Mouse (Mus musculus): ENCODE measurements around the gene Zdhhc6. TPM values are rescaled to one million over a fixed set of nuclear protein-coding genes. Genes with fewer than 3 reads are reported as not detected.

Zdhhc6 gene
- polyA plus RNA-seq, 1 experiment from 2014 or later, result 96.8 TPM

DNA sequence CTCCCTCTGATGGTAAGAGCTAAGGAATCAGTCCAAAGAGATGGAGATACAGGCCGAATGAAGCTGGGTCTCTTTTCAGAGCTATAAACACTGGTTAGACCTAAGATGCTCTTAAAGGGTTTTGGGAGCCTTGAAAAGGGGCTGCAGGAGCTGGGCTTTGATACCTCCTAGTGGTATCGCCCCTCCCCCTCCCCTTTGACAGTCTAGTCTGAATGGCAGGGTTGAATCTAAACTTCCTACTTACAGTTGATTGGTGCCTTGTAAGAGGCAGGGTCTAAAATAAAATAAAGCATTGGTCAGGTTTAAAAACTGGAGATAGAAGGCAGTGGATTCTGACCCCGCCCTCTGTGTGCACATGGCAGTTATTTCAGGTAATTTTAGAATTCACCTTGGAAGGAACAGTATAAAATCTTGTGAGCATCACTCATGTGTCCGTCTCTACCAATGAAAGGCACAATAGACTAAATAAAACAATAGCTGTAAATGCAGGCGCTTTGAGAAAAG is 61.3 kb downstream of the Zdhhc6 start:
- ATAC-seq (ENCODE audit: insufficient number of reproducible peaks, insufficient read depth, low FRiP score, low TSS enrichment), result peak; percentile 43; the same call in 1 of the 2 replicates
- H3K4me2 ChIP-seq (replicated peaks), result peak overlapping the region; percentile 85
- H3K4me1 ChIP-seq, result peaks cover 6% of the 10 kb centered on the region; the same call in 1 of the 2 replicates
- H3K27ac ChIP-seq, result peak overlapping the region; percentile 58; the same call in 1 of the 2 replicates
- H3K4me3 ChIP-seq, result peak overlapping the region; percentile 53
- no peaks in the 10 kb centered on the region for H3K27me3 ChIP-seq
- no peaks in the 10 kb centered on the region for H3K36me3 ChIP-seq
- H3K9me3 ChIP-seq, result no peaks in the 10 kb centered on the region
- H3K9ac ChIP-seq, result peak overlapping the region; percentile 55
- WGBS, result 7% methylated on average over 5 of the region's 5 CpGs

DNA sequence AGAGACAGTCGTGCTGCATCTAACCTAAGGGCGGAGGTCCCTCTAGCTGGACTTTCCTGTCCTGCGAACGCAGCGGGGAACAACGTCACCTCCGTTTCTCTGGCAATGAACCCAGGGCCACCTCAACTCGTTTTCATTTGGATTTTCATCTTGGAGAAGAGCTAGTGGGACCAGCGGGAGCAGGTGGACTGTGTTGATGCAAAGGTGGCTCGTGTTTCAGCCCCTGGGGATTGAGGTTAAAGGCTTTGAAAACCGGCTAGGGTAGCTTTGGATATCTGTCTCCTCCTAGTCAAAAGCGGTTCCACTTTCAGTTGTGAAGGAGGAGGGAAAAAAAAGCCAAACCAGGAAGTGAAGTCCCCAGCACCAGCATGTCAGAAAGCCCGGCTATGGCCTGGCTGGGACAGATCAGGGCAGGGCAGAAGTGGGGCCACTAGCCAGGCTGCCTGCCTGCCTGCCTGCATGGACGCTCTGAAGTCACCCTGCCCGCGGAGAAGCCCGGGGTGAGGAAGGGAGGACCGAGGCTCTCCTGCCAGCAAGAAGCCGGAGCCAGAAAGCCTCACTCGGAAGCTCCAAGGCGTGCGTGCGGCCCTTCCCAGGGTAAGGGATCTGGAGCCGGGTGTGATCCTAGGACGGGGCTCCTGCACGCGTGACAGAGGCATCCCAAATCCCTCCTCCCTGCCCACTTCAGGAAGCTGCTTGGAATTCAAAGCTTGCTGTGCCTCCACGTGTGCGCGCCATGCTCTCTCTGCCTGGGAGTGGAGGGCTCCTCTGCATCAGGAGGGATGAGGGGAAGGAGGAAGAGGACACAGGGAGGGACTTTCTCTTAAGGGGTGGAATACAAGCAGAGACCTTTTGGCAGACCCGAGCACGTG is 62.0 kb downstream of the Zdhhc6 start:
- Histone ChIP-seq H3K4me1 (peaks cover 6% of the 10 kb centered on the region; the same call in 1 of the 2 replicates), H3K4me2 (replicated peaks) (peak overlapping the region; percentile 85), H3K9me3 (no peaks in the 10 kb centered on the region), H3K27me3 (no peaks in the 10 kb centered on the region), H3K36me3 (no peaks in the 10 kb centered on the region), H3K4me3 (peak overlapping the region; percentile 53), H3K9ac (peak overlapping the region; percentile 55), H3K27ac (peak overlapping the region; percentile 58)
- under 1% methylated on average over 32 of the region's 32 CpGs for WGBS
- ATAC-seq (ENCODE audit: insufficient number of reproducible peaks, insufficient read depth, low FRiP score, low TSS enrichment), result peak; percentile 70

DNA sequence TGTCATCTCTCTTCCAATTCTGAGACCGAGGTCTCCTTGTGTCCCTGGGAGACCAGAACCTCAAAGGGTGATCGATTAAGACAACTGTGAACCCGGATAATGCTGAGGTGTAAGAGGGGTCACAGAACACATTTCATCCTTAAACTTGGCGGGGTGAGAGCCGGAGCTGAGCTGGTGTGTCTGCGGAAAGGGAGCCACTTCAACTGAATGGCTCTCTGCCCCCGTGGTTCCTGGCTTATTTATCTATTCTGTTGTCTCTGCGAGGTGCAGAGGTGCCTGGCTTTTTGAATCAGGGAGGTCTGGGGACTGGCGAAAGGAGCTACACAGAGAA is 62.6 kb downstream of the Zdhhc6 start:
- WGBS, result 4% methylated on average over 9 of the region's 9 CpGs

DNA sequence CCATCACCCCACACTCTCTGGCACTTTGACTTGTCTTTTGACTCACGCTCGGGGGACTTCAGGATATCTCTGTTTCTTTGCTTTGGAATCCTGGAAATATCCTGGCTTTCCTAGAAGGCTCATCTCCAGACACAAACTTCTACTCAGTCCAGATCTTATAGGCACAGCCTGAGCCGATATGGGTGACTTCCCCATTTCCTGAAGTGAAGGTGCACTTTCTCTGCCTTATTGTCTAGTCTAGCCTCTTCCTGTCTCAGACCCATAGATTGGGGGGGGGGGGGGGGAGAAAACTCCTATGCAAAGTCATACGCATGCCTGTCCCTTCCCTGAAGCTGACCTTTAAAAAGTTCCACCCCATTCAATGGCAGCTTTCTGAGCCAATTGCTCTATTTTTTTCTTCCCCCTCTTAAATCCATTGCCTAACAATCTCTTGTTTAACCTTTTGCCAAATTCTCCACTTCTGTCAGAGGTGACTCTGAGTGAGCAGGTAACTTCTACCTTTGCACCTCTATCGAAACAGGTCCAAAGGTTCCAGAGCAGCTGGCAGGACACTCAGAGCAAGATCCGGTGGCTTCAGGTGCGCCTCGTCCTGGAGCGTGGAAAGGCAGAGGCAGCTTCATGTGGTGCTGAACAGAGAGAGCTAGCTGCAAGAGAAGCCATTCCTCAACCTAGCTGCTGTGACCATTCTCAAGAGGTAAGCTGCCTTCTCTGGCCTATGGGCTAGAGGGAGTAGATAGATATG is 64.3 kb downstream of the Zdhhc6 start, which contains the start of gene Acsl5:
Gene Acsl5, plus strand, starts transcription at position 556 of the 742 bp plus-strand sequence.
- Histone ChIP-seq H3K4me3 (no peak within 1 kb of the TSS), H3K4me1 (peaks cover 6% of the 10 kb centered on the region; the same call in 1 of the 2 replicates), H3K9ac (no peak within 1 kb of the TSS), H3K27me3 (no peaks in the 10 kb centered on the region), H3K36me3 (no peaks in the 10 kb centered on the region), H3K9me3 (no peaks in the 10 kb centered on the region), H3K4me2 (replicated peaks) (no peak within 1 kb of the TSS), H3K27ac (no peak within 1 kb of the TSS)
- no peak for ATAC-seq (ENCODE audit: insufficient number of reproducible peaks, insufficient read depth, low FRiP score, low TSS enrichment)
- WGBS, result 86% methylated on average over 9 of the region's 9 CpGs

More for the DNA sequence above, 62.6 kb downstream of the Zdhhc6 start:
- ATAC-seq (ENCODE audit: insufficient number of reproducible peaks, insufficient read depth, low FRiP score, low TSS enrichment), result no peak
- Histone ChIP-seq H3K27me3 (no peaks in the 10 kb centered on the region), H3K4me1 (peaks cover 6% of the 10 kb centered on the region; the same call in 1 of the 2 replicates), H3K4me3 (peak overlapping the region; percentile 53), H3K36me3 (no peaks in the 10 kb centered on the region), H3K27ac (peak overlapping the region; percentile 58), H3K4me2 (replicated peaks) (peak overlapping the region; percentile 85), H3K9ac (peak overlapping the region; percentile 55), H3K9me3 (no peaks in the 10 kb centered on the region)

DNA sequence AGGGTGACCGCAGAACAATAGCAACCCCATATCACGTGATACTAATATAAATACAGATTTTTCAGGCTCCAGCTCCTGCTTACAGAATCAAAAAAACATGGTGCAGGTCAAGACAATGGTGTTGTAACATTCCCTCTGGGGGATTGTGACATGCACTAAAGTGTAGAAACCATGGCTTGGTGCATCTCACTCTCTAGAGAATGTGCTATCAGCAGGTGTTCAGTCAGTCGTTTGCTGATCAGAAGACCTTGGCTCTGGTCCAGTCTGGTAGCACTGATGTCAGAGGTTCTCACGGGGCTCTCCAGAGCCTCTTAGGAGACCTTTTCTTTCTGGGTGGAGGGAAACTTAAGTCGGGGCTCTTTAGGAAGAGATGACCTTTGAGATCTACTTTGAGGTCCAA is 65.4 kb downstream of the Zdhhc6 start:
- no peaks in the 10 kb centered on the region for H3K36me3 ChIP-seq
- 85% methylated on average over 5 of the region's 5 CpGs for WGBS
- no peak overlapping the region for H3K4me3 ChIP-seq
- peaks cover 6% of the 10 kb centered on the region; the same call in 1 of the 2 replicates for H3K4me1 ChIP-seq
- H3K27me3 ChIP-seq, result no peaks in the 10 kb centered on the region
- no peak overlapping the region for H3K9ac ChIP-seq
- no peak for ATAC-seq (ENCODE audit: insufficient number of reproducible peaks, insufficient read depth, low FRiP score, low TSS enrichment)
- H3K27ac ChIP-seq, result no peak overlapping the region
- H3K4me2 ChIP-seq (replicated peaks), result no peak overlapping the region
- H3K9me3 ChIP-seq, result no peaks in the 10 kb centered on the region

DNA sequence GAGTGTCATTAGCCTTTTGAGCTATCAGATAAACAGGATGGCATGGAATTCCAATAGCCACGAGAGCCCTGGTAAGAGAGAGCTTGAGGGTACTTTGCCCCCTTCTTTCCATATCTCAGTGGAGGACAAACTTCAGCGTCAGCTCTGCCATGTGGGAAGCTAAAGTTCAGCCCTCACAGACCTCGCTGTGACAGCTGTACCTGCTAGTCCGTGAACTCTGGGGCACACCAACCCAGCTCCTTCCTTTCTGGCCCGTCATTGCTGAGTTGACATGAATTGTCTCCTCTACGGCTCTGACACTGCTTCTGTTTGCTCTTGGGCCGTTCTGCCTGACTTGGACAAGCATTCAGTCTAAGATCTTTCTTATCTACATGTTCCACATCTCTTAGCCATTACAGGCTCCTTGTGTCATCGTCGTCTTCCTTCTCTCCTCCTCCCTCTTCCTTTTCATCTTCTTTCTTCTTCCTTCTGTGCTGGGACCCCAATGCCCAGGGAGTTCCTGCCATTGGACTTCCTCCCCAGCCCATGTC is 67.8 kb downstream of the Zdhhc6 start:
- Histone ChIP-seq H3K9ac (no peak overlapping the region), H3K27ac (no peak overlapping the region), H3K9me3 (no peaks in the 10 kb centered on the region), H3K4me3 (no peak overlapping the region), H3K27me3 (no peaks in the 10 kb centered on the region), H3K36me3 (no peaks in the 10 kb centered on the region), H3K4me2 (replicated peaks) (no peak overlapping the region), H3K4me1 (0 out of 2 replicates have a peak, but pooled peaks cover 7% of the 10 kb centered on the region)
- WGBS, result 72% methylated on average over 9 of the region's 9 CpGs
- ATAC-seq (ENCODE audit: insufficient number of reproducible peaks, insufficient read depth, low FRiP score, low TSS enrichment), result no peak

DNA sequence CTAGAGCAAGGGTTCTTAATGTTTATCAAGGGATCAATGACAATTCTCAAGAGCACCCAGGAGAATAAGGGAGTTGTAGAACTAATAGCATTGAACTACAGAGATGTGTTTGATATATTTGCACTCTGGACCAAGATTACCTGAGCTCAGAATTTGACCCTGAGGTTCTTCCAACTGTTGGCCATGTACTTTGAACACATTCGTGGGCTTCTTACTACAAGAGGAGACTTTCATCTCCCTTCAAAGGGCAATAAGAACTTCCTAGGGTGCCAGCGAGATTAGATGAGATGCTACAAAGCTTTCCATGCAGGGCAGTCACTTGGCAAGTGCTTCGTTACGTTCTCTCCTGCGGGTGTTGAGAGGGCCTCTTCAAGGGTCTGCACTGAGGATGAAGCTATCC is 68.3 kb downstream of the Zdhhc6 start:
- ATAC-seq (ENCODE audit: insufficient number of reproducible peaks, insufficient read depth, low FRiP score, low TSS enrichment), result no peak
- H3K27me3 ChIP-seq, result no peaks in the 10 kb centered on the region
- H3K36me3 ChIP-seq, result no peaks in the 10 kb centered on the region
- H3K27ac ChIP-seq, result no peak overlapping the region
- H3K9ac ChIP-seq, result no peak overlapping the region
- 85% methylated on average over 5 of the region's 5 CpGs for WGBS
- H3K9me3 ChIP-seq, result no peaks in the 10 kb centered on the region
- no peak overlapping the region for H3K4me3 ChIP-seq
- no peak overlapping the region for H3K4me2 ChIP-seq (replicated peaks)
- 0 out of 2 replicates have a peak, but pooled peaks cover 7% of the 10 kb centered on the region for H3K4me1 ChIP-seq

DNA sequence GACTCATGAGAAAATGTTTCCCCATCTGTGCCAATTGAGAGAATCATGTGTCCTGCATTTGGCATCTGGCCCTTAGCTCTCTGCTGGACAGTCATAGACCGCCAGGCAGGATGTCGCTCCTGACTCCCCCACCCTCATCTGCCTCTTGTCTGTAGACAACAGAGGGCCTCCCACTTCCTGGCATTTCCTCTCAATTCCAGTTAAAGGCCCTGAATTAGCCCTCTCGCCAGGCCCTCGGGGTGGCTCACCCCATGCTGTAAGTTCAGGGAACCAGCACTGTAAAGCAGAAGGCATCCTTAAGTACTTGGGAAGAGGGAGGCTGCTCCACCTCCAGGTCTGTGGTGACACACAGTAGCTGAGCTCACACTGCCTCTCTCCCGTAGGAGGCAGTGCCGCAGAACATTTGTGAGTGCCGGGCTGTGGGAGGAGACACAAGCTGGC is 71.0 kb downstream of the Zdhhc6 start:
- no peak for ATAC-seq (ENCODE audit: insufficient number of reproducible peaks, insufficient read depth, low FRiP score, low TSS enrichment)
- H3K27ac ChIP-seq, result no peak overlapping the region
- WGBS, result 13% methylated on average over 7 of the region's 7 CpGs
- H3K4me2 ChIP-seq (replicated peaks), result no peak overlapping the region
- no peak overlapping the region for H3K9ac ChIP-seq
- H3K27me3 ChIP-seq, result no peaks in the 10 kb centered on the region
- H3K36me3 ChIP-seq, result no peaks in the 10 kb centered on the region
- H3K4me3 ChIP-seq, result no peak overlapping the region
- H3K4me1 ChIP-seq, result 0 out of 2 replicates have a peak, but pooled peaks cover 7% of the 10 kb centered on the region
- no peaks in the 10 kb centered on the region for H3K9me3 ChIP-seq

DNA sequence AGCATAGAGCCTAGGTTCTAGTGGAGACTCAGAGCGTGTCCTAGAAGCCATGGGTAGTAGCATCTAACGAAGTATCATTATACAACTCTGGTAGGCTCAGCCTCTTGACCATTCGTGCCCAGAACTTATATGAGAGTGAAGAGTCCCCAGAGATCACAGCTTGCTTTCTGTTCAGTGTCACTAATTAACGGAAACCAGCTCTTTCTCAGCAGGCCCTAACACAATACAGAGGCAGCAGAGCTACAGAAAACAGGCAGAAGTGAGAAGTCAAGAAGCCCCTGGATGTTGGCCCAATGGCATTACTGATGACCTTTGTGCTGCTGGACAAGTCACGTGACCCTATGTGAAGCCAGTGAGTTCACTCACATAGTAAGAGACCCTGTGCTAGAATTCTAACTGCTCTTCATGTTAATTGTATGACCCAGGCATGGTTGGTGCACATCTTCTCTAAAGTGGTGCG is 74.6 kb downstream of the Zdhhc6 start, which contains the start of gene Gucy2g:
Gene Gucy2g, minus strand, starts transcription at position 51 of the 460 bp plus-strand sequence.
- Histone ChIP-seq H3K9ac (no peak within 1 kb of the TSS), H3K4me2 (replicated peaks) (no peak within 1 kb of the TSS), H3K9me3 (no peaks in the 10 kb centered on the region), H3K27ac (no peak within 1 kb of the TSS), H3K27me3 (no peaks in the 10 kb centered on the region), H3K4me1 (0 out of 2 replicates have a peak, but pooled peaks cover 7% of the 10 kb centered on the region), H3K36me3 (no peaks in the 10 kb centered on the region), H3K4me3 (no peak within 1 kb of the TSS)
- 77% methylated on average over 6 of the region's 6 CpGs for WGBS
- no peak for ATAC-seq (ENCODE audit: insufficient number of reproducible peaks, insufficient read depth, low FRiP score, low TSS enrichment)

DNA sequence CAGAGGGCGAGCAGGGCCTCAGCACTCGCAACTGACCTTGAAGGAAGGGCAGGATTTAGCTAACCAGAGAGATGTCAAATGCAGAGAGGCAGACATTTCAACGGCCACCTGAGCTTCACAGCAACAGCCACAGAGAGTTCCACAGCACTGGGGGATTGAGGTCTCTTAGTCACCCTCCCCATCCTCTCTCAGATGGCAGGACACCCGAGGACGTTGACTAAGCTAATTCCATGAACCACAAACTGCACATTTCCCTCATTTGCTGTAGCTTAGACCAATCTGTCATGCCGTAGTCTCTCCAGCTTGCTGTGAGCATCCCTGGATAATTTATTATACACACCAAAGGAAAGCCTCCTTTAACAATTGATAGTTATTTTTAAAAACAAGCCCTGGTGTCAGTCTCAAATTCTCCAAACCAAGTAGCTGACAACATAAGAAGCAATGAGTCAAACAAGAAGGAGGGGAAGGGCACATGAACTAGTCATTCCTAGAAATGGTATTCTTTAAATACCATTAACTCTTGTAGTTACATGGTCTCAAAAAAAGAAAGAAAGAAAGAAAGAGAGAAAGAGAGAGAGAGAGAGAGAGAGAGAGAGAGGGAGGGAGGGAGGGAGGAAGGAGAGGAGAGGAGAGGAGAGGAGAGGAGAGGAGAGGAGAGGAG is 75.9 kb downstream of the Zdhhc6 start:
- WGBS, result 74% methylated on average over 6 of the region's 6 CpGs
- 0 out of 2 replicates have a peak, but pooled peaks cover 2% of the 10 kb centered on the region for H3K4me1 ChIP-seq
- ATAC-seq (ENCODE audit: insufficient number of reproducible peaks, insufficient read depth, low FRiP score, low TSS enrichment), result no peak
- no peaks in the 10 kb centered on the region for H3K27me3 ChIP-seq
- H3K36me3 ChIP-seq, result no peaks in the 10 kb centered on the region
- no peak overlapping the region for H3K4me2 ChIP-seq (replicated peaks)
- H3K4me3 ChIP-seq, result no peak overlapping the region
- H3K9ac ChIP-seq, result no peak overlapping the region
- H3K27ac ChIP-seq, result no peak overlapping the region
- H3K9me3 ChIP-seq, result no peaks in the 10 kb centered on the region

DNA sequence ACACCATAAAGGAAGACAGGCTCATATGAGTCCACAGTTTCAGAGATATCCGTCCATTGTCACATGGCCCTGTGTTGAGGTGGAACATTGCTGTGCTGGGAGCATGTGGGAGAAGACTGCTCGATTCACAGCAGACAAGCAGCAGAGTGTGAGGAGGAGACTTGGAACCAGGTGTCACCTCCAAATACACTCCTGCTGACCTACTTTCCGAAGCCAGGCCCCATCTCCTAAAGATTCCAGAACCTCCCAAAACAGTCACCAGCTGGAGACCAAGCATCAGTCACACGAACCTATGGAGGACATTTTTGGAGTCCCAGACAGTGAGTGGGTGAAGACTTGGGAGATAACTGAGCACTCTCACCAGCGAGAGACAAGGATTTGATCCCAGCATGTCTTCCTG is 79.3 kb downstream of the Zdhhc6 start:
- Histone ChIP-seq H3K4me2 (replicated peaks) (no peak overlapping the region), H3K9me3 (no peaks in the 10 kb centered on the region), H3K27me3 (no peaks in the 10 kb centered on the region), H3K27ac (no peak overlapping the region), H3K4me3 (no peak overlapping the region), H3K36me3 (no peaks in the 10 kb centered on the region), H3K9ac (no peak overlapping the region), H3K4me1 (no peaks in the 10 kb centered on the region)
- ATAC-seq (ENCODE audit: insufficient number of reproducible peaks, insufficient read depth, low FRiP score, low TSS enrichment), result no peak
- WGBS, result 85% methylated on average over 5 of the region's 5 CpGs
